Comparison of ENCODE assay signal across 8 mouse cellular contexts in the genomic region with DNA sequence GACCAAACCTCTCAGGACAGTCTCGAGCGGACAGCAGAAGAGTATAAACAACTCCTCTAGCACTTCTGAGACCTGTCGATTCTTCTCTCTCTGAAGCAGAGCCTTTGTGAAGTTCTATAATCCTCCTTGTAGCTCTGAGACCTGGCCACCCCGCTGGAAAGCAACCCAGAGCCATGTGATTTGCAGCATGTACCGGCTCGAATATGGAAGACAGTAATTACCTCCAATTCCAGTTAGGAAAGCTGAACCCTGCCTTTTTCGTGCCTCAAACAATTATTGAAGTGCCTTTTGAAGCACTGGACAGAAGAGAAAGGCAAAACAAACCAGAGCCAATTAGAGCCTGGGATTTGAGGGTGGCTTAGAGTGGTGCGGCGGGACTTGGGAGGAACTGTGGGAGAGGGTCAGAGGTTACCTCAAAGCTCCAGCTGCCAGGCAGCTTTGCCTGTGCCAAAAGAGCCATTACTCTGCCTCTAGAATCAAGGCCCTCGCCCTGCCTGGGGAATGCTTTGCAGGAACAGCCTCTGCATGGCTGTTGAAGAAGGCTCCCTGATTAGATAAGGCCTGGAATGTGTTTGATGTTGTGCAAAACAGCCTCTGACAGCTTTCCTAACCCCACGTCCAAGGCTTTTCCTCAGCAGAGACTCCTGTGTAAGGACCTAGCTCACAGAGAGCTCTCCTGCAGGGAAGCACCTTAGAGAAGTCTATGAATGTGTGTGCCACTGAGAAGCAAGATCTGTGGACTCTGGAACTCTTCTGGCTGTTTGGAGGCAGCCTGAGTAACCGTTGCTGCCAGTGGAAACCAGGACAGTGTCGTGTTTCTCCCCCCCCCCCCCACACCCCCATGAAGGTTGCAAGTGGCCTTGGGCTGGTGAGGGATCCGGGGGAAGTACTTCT.
DNase-seq lines count a peak whose midpoint lies in the region; ATAC-seq lines count a peak whose summit lies in the region.

No protein-coding gene starts in this region.

- H3K27ac ChIP-seq in heart, embryonic 14.5 days (replicated peaks in 1 of 2; ENCODE audit: control insufficient read depth in 1 of 2, insufficient read depth in 1 of 2, low read depth in 2 of 2, low read length in 2 of 2) = peak overlapping the region; percentile 81 to 92
- H3K27ac ChIP-seq in kidney, embryonic 16.5 days (ENCODE audit: low read length) = peak overlapping the region; percentile 89

- 15% methylated on average over 14 of the region's 14 CpGs for WGBS in heart, embryonic 14.5 days
- 24% methylated on average over 14 of the region's 14 CpGs for WGBS in kidney, embryonic 16.5 days

- H3K27me3 ChIP-seq in heart, embryonic 14.5 days (ENCODE audit: control insufficient read depth, insufficient read depth, low read length) = no peaks in the 10 kb centered on the region
- no peaks in the 10 kb centered on the region for H3K27me3 ChIP-seq in kidney, embryonic 16.5 days (ENCODE audit: insufficient read depth, low read length)

- peak overlapping the region; percentile 51; the same call in 1 of the 2 replicates for H3K9ac ChIP-seq in heart, embryonic 14.5 days (ENCODE audit: low read length)
- H3K9ac ChIP-seq in kidney, embryonic 16.5 days (replicated peaks; ENCODE audit: low read length) = peak overlapping the region; percentile 19; the same call in 1 of the 2 replicates

- peak overlapping the region; percentile 19; the same call in 1 of the 2 replicates for H3K4me2 ChIP-seq in heart, embryonic 14.5 days (ENCODE audit: low read length)
- no peak overlapping the region for H3K4me2 ChIP-seq in kidney, embryonic 16.5 days (replicated peaks; ENCODE audit: low read depth, low read length)

- peak; percentile 33 for DNase-seq in urinary bladder, adult 2 months (ENCODE audit: low spot score)
- DNase-seq in urinary bladder, postnatal 25 days (ENCODE audit: low spot score) = no peak
- peak; percentile 80 for DNase-seq in lung, postnatal 25 days (ENCODE audit: low spot score)
- peak; percentile 81 for DNase-seq in testis, postnatal 14 days (ENCODE audit: low spot score)
- DNase-seq in cerebellum, postnatal 4 days (ENCODE audit: low spot score in 2 of 2) = no peak
- no peak for DNase-seq in natural killer cell, adult 2 months (ENCODE audit: low spot score in 2 of 2)

- H3K36me3 ChIP-seq in heart, embryonic 14.5 days (ENCODE audit: control insufficient read depth, insufficient read depth, low read length) = no peaks in the 10 kb centered on the region
- no peaks in the 10 kb centered on the region for H3K36me3 ChIP-seq in kidney, embryonic 16.5 days (ENCODE audit: insufficient read depth, low read length)

- ATAC-seq in heart, embryonic 14.5 days (ENCODE audit: insufficient number of reproducible peaks, insufficient read depth, low FRiP score, low read depth) = peak; percentile 77
- 0 out of 2 replicates have a peak, but pooled peaks have one; percentile 52 for ATAC-seq in kidney, embryonic 16.5 days (ENCODE audit: low FRiP score, low TSS enrichment)

- no peak overlapping the region for H3K4me3 ChIP-seq in heart, embryonic 14.5 days (ENCODE audit: control insufficient read depth in 1 of 2, insufficient read depth in 1 of 2, low read depth in 1 of 2, low read length in 2 of 2)
- H3K4me3 ChIP-seq in kidney, embryonic 16.5 days (ENCODE audit: low read length) = no peak overlapping the region

- peaks cover 47 to 62% of the 10 kb centered on the region in 2 experiments for H3K4me1 ChIP-seq in heart, embryonic 14.5 days (ENCODE audit: control insufficient read depth in 2 of 2, insufficient read depth in 2 of 2, low read length in 2 of 2)
- H3K4me1 ChIP-seq in kidney, embryonic 16.5 days (ENCODE audit: insufficient read depth, low read length) = peaks cover 48% of the 10 kb centered on the region

- peaks cover 6% of the 10 kb centered on the region; the same call in 1 of the 2 replicates for H3K9me3 ChIP-seq in heart, embryonic 14.5 days (ENCODE audit: control insufficient read depth, low read length)
- peaks cover 3% of the 10 kb centered on the region; the same call in 1 of the 2 replicates for H3K9me3 ChIP-seq in kidney, embryonic 16.5 days (ENCODE audit: low read length)

Comparison
In these comparisons a context has a peak if more than half of its experiments do, and no peak if none do; other contexts are left out.
1. DNase-seq: peak in urinary bladder, adult 2 months (single experiment), lung, postnatal 25 days (single experiment) and testis, postnatal 14 days (single experiment); none in urinary bladder, postnatal 25 days (single experiment), cerebellum, postnatal 4 days (0 of 2) and natural killer cell, adult 2 months (0 of 2).